Mouse (Mus musculus) megakaryocyte, embryonic 14.5 days (primary cell): ENCODE measurements around the gene Inip.

ENCODE experiments used
- FLI1 ChIP-seq: IDR thresholded peaks from 2 replicates; pipeline ENCODE4 v1.6.1; 2012; ENCODE audit warnings: low read length, inconsistent platforms, mixed read lengths
- GATA1 ChIP-seq: IDR thresholded peaks from 3 replicates; pipeline ENCODE4 v1.6.1; 2012; ENCODE audit warnings: mixed read lengths, low read length, inconsistent platforms, borderline replicate concordance

DNA sequence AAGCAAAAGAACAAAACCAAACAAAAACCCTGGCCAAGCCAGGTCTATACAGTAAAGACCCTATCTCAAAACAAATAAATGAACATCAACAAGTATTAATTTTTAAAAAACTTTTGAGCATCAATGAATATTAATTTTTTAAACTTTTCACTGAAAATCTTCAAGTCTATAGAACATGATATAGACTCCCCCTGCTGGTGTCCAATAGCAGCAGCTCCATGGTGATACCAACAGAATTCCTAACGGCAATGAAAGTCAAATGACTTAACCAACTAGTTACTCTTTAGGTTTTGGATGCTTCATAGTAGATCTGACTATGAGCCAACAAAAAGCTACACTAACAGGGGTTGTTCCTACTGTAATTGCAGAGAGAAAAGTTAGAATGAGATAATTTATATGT is 20.8 kb downstream of the Inip start:
- TF ChIP-seq GATA1 (no peak), FLI1 (no peak)
